Mouse (Mus musculus) cerebellum, adult 2 months (tissue): ENCODE results near the gene Sema3c. TPM values are rescaled to one million over a fixed set of nuclear protein-coding genes. Genes with fewer than 3 reads are reported as not detected.

Source experiments
- DNase-seq, 2 experiments: peaks; one replicate each; pipeline ENCODE4 v3.0.0; 2021
- H3K27ac ChIP-seq: fragments of 200-500 bp; 2 replicates; pipeline ENCODE4 v1.5.1; 2012; ENCODE audit warnings: low read length, control low read depth, inconsistent platforms; ENCODE audit not compliant: insufficient read depth
- H3K27me3 ChIP-seq: fragments of 200-500 bp; 2 replicates; pipeline ENCODE4 v1.6.1; 2012; ENCODE audit warnings: inconsistent platforms, mild to moderate bottlenecking, low read length, moderate library complexity; ENCODE audit not compliant: control insufficient read depth, insufficient read depth
- H3K4me1 ChIP-seq: fragments of 200-500 bp; 2 replicates; pipeline ENCODE4 v1.6.1; 2011; ENCODE audit warnings: low read length; ENCODE audit not compliant: control insufficient read depth, insufficient read depth
- H3K4me3 ChIP-seq: fragments of 200-500 bp; replicated peaks from 2 replicates; pipeline ENCODE3; 2011; ENCODE audit warnings: mild to moderate bottlenecking, low read depth, low read length, control low read depth; ENCODE audit not compliant: insufficient read depth
- CTCF ChIP-seq: fragments of 200-500 bp; IDR thresholded peaks from 2 replicates; pipeline ENCODE4 v1.5.1; 2011; ENCODE audit warnings: low read depth, mild to moderate bottlenecking, control low read depth, low read length, moderate library complexity, borderline replicate concordance; ENCODE audit not compliant: insufficient read depth
- POLR2A ChIP-seq: fragments of 200-500 bp; IDR thresholded peaks from 2 replicates; pipeline ENCODE4 v1.6.1; 2011; ENCODE audit warnings: low read length, control low read depth, borderline replicate concordance; ENCODE audit not compliant: insufficient read depth
- WGBS: fragments of 180-500 bp; shearing (Covaris S2); methylation state at CpG from one replicate; pipeline ENCODE4 v1.1.7; 2018; 5-methylcytosine and 5-hydroxymethylcytosine counted together
- polyA plus RNA-seq: library from polyadenylated mRNA; depleted of rRNA; stranded (reverse); fragments of >200 nt; gene quantifications from 2 replicates; pipeline ENCODE4 v1.2.3, GENCODE M21; 2012

Gene Sema3c
- polyA plus RNA-seq, 1 experiment: 6.7 TPM

- TF ChIP-seq POLR2A: no peak
- TF ChIP-seq CTCF: no peak
- no peak for DNase-seq
- H3K27me3 ChIP-seq: no peaks in the 10 kb centered on the region
- no peaks in the 10 kb centered on the region for H3K4me1 ChIP-seq
- no peak overlapping the region for H3K4me3 ChIP-seq
- 88% methylated on average over 4 of the region's 4 CpGs for WGBS
- H3K27ac ChIP-seq: no peak overlapping the region
Observed at GRCm38 (mm10) chr5:17601700-17602099, 27.6 kb downstream of the Sema3c start.

- TF ChIP-seq CTCF (no peak), POLR2A (no peak)
- no peak for DNase-seq
- H3K27ac ChIP-seq: no peak overlapping the region
- WGBS: 92% methylated on average over 2 of the region's 2 CpGs
- H3K4me1 ChIP-seq: no peaks in the 10 kb centered on the region
- no peaks in the 10 kb centered on the region for H3K27me3 ChIP-seq
- H3K4me3 ChIP-seq: no peak overlapping the region
Observed at GRCm38 (mm10) chr5:17620619-17621018, 46.5 kb downstream of the Sema3c start.

DNA sequence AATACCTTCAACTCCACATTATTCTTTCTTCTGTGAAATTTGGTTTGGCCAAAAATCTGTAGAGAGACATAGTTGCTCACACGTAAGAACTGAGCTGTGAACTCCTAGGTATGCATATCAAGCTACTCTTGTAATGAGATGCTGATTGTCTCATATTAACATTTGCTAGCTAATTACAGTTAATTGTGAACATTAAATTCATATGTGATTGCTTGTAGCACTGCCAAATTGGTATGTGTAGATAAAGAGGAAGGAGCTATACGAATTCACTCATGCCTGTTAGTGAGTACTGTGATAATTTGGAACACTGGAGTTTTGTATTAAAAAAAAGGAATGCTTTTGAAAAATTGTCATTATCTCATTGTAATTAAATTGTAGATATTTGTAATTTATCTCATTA is 48.5 kb downstream of the Sema3c start:
- no peak for TF ChIP-seq POLR2A
- TF ChIP-seq CTCF: no peak
- Histone ChIP-seq H3K4me3 (no peak overlapping the region), H3K27me3 (no peaks in the 10 kb centered on the region), H3K4me1 (no peaks in the 10 kb centered on the region), H3K27ac (no peak overlapping the region)
- DNase-seq: no peak
- WGBS: 77% methylated on average over 2 of the region's 2 CpGs

- TF ChIP-seq CTCF: no peak
- no peak overlapping the region for H3K27ac ChIP-seq
- H3K27me3 ChIP-seq: no peaks in the 10 kb centered on the region
- 3% methylated on average over 1 of the region's 1 CpGs for WGBS
- H3K4me1 ChIP-seq: no peaks in the 10 kb centered on the region
- H3K4me3 ChIP-seq: no peak overlapping the region
- DNase-seq: no peak
Observed at GRCm38 (mm10) chr5:17628606-17629005, 54.5 kb downstream of the Sema3c start.

GRCm38 (mm10) chr5:17629599-17629998 is 55.5 kb downstream of the Sema3c start:
- DNase-seq: no peak
- 78% methylated on average over 3 of the region's 3 CpGs for WGBS
- Histone ChIP-seq H3K4me3 (no peak overlapping the region), H3K27me3 (no peaks in the 10 kb centered on the region), H3K27ac (no peak overlapping the region), H3K4me1 (no peaks in the 10 kb centered on the region)
- TF ChIP-seq CTCF (no peak), POLR2A (no peak)

DNA sequence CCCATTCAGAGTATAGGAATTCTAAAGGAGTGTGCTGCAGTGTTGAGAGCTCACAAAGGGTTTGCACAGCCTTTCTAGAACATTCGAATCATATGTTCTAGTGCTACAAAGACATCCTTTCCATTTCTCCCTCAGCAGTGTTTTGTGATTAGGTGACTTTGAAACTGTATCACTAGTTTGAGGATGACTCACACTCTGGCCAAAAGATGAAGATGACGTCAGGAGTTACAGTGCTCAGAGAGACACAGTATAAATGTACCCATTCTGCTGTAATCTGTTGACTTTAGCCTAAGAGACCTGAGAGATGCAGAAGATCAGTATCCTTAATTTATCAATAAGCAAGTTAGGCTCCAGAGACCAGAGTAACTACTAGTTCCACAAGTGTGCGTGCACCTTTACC is 65.4 kb downstream of the Sema3c start:
- 91% methylated on average over 3 of the region's 3 CpGs for WGBS
- Histone ChIP-seq H3K27ac (no peak overlapping the region), H3K27me3 (no peaks in the 10 kb centered on the region), H3K4me3 (no peak overlapping the region), H3K4me1 (no peaks in the 10 kb centered on the region)
- no peak for DNase-seq
- TF ChIP-seq POLR2A: no peak
- TF ChIP-seq CTCF: no peak

- Histone ChIP-seq H3K27me3 (no peaks in the 10 kb centered on the region), H3K4me1 (no peaks in the 10 kb centered on the region), H3K4me3 (no peak overlapping the region), H3K27ac (no peak overlapping the region)
- no peak for DNase-seq
- WGBS: 74% methylated on average over 7 of the region's 7 CpGs
- TF ChIP-seq POLR2A (no peak), CTCF (no peak)
Observed at GRCm38 (mm10) chr5:17647643-17648226, 73.7 kb downstream of the Sema3c start.

DNA sequence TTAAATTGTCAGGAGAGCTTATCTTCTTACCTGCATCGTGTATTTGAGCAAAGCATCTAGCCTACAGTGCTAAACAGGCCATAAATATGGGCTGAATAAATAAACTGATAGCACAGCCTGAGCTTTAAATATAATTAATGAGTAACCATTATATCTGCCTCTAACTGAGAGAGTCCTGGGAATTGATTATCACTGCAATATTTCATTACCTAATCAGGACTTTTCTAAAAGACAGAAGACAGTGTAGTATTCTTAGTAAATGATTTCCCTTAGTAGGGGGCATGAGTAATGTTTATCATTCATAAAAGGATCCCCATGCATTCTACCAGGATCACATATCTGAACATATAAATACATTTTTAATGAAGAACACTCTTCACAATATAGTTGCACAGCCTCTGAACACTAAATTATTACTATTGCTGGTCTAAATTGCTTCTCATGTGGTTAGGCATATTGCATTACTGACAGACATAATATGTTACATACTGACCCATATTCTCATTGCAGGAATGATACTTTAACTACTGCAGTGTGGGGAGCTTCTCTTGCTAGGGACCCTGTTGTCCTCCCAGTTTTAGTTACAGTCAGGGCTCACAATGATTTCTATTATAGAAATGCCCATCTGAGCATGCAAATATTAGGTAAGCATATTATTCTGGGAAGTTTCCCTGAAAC is 74.9 kb downstream of the Sema3c start:
- no peak overlapping the region for H3K27ac ChIP-seq
- TF ChIP-seq POLR2A: no peak
- no peak for TF ChIP-seq CTCF
- WGBS: 65% methylated on average over 1 of the region's 1 CpGs
- H3K27me3 ChIP-seq: no peaks in the 10 kb centered on the region
- H3K4me3 ChIP-seq: no peak overlapping the region
- DNase-seq: no peak
- H3K4me1 ChIP-seq: no peaks in the 10 kb centered on the region
